In the genomic region with DNA sequence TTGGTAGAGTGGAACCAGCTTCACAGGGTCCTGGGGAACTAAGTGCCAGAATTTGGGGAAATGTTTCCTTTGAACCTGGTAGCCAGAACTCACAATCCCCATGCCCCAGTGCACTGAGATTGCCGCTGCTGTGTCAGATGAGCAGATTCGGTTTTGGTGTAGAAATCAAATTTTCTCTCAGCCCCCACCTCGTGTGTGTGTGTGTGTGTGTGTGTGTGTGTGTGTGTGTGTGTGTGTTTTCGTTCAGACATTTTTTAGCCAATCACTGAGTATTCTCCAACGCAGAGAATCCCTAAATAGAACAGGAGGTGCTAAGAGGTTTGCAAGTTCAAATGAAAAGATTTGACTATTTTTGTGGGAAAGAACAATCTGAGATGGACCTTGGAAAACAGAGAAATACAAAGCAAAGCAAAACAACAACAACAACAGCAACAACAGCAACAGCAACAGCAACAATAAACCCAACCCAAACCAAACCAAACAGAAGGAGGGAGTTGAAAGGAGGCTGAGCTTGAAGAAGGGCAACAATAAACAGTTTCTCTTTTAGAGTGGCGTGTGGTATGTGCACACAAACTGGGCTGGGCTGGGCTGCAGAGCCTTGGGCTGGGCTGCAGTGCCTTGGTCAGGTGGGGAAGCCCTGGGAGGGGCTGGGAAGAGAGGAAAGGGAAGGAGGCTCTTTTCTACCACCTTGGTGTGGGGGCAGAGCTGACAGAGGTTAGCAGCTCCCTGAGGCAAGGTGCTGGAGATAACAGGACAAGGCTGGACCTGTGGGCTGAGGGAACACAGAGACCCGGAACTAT, we compare ENCODE assay signal across 20 mouse cellular contexts. TPM values are rescaled to one million over a fixed set of nuclear protein-coding genes. Genes with fewer than 3 reads are reported as not detected.
DNase-seq lines count a peak whose midpoint lies in the region; ATAC-seq and TF ChIP-seq lines count a peak whose summit lies in the region.
"Had no signal": no experiment of that assay in that cellular context is flagged by ENCODE, and none has a peak within 500 bp of the region (broad histone marks: within the 10 kb centered on the region; RNA-seq: fewer than 3 reads in every experiment).

No protein-coding gene starts in this region.

- H3K4me2 ChIP-seq in lung, postnatal 0 days (replicated peaks; ENCODE audit: low read depth, low read length) = no peak overlapping the region
- no peak overlapping the region for H3K4me2 ChIP-seq in stomach, postnatal 0 days (replicated peaks; ENCODE audit: low read depth)
- H3K4me2 ChIP-seq: embryonic facial prominence, embryonic 13.5 days; forebrain, embryonic 12.5 days had no signal

- no peak overlapping the region for H3K27ac ChIP-seq in lung, postnatal 0 days (ENCODE audit: low read length)
- H3K27ac ChIP-seq in stomach, postnatal 0 days (replicated peaks) = no peak overlapping the region
- H3K27ac ChIP-seq: embryonic facial prominence, embryonic 13.5 days; forebrain, embryonic 12.5 days; heart, embryonic 10.5 days had no signal

- no peaks in the 10 kb centered on the region for H3K36me3 ChIP-seq in lung, postnatal 0 days (ENCODE audit: insufficient read depth, low read length)
- no peaks in the 10 kb centered on the region for H3K36me3 ChIP-seq in stomach, postnatal 0 days (ENCODE audit: control insufficient read depth, insufficient read depth, low read length)
- H3K36me3 ChIP-seq: embryonic facial prominence, embryonic 13.5 days; forebrain, embryonic 12.5 days; heart, embryonic 10.5 days had no signal

- H3K4me1 ChIP-seq in lung, postnatal 0 days (ENCODE audit: insufficient read depth, low read depth, low read length) = no peaks in the 10 kb centered on the region; the same call in none of the 2 replicates
- H3K4me1 ChIP-seq in stomach, postnatal 0 days (replicated peaks; ENCODE audit: control insufficient read depth, insufficient read depth) = 0 out of 2 replicates have a peak, but pooled peaks cover 2% of the 10 kb centered on the region

- no peak overlapping the region for H3K4me3 ChIP-seq in lung, postnatal 0 days (ENCODE audit: low read depth, low read length)
- H3K4me3 ChIP-seq in stomach, postnatal 0 days (ENCODE audit: low read depth, low read length) = no peak overlapping the region
- H3K4me3 ChIP-seq: embryonic facial prominence, embryonic 13.5 days; forebrain, embryonic 12.5 days; heart, embryonic 10.5 days had no signal

- DNase-seq in lung, postnatal 0 days (ENCODE audit: low spot score) = peak; percentile 50
- no peak for DNase-seq in lung, postnatal 25 days (ENCODE audit: low spot score)
- peak; percentile 34 for DNase-seq in urinary bladder, postnatal 14 days (ENCODE audit: low spot score)
- DNase-seq in urinary bladder, postnatal 4 days (ENCODE audit: low spot score in 2 of 2) = no peak
- peak; percentile 70 for DNase-seq in stomach, postnatal 0 days (ENCODE audit: low spot score)
- DNase-seq in kidney, postnatal 36 days = no peak
- DNase-seq: adrenal gland, postnatal 10 days; cerebellum, adult 11 months; cerebellum, adult 9-10 months; cerebellum, postnatal 36 days; gastrocnemius, postnatal 10 days; heart, adult 18-20 months; heart, postnatal 10 days; heart, postnatal 4 days had no signal

- no peak for TF ChIP-seq CTCF in lung, postnatal 0 days (IDR thresholded peaks at IDR 0.05)
- no peak for TF ChIP-seq CTCF in stomach, postnatal 0 days (IDR thresholded peaks at IDR 0.05; ENCODE audit: low read depth)

- no peak overlapping the region for H3K9ac ChIP-seq in lung, postnatal 0 days (replicated peaks; ENCODE audit: low read depth)
- no peak overlapping the region for H3K9ac ChIP-seq in stomach, postnatal 0 days (ENCODE audit: low read length)
- H3K9ac ChIP-seq: embryonic facial prominence, embryonic 13.5 days; forebrain, embryonic 12.5 days had no signal

- peak; percentile 31 for ATAC-seq in lung, postnatal 0 days
- 0 out of 2 replicates have a peak, but pooled peaks have one; percentile 11 for ATAC-seq in megakaryocyte progenitor cell, adult 5-6 weeks (replicated peaks; ENCODE audit: poor library complexity)
- ATAC-seq in stomach, postnatal 0 days (ENCODE audit: low FRiP score, low TSS enrichment) = peak; percentile 76
- ATAC-seq in monocyte, adult 5-6 weeks (replicated peaks; ENCODE audit: insufficient number of reproducible peaks, low FRiP score, low TSS enrichment, poor library complexity, severe bottlenecking) = no peak
- ATAC-seq: forebrain, embryonic 16.5 days had no signal

- 48% methylated on average over 7 of the region's 7 CpGs for WGBS in lung, postnatal 0 days
- WGBS in stomach, postnatal 0 days = 50% methylated on average over 7 of the region's 7 CpGs

- H3K27me3 ChIP-seq in lung, postnatal 0 days (replicated peaks; ENCODE audit: insufficient read depth, low read length) = no peaks in the 10 kb centered on the region
- H3K27me3 ChIP-seq in stomach, postnatal 0 days (ENCODE audit: control insufficient read depth, insufficient read depth, low read length) = no peaks in the 10 kb centered on the region

- TF ChIP-seq EP300 in lung, postnatal 0 days (IDR thresholded peaks at IDR 0.05) = no peak
- TF ChIP-seq EP300 in stomach, postnatal 0 days (optimal IDR thresholded peaks at IDR 0.05) = no peak

- H3K9me3 ChIP-seq in lung, postnatal 0 days (ENCODE audit: low read length) = no peaks in the 10 kb centered on the region
- H3K9me3 ChIP-seq in stomach, postnatal 0 days (ENCODE audit: control insufficient read depth, low read length) = no peaks in the 10 kb centered on the region
- H3K9me3 ChIP-seq: embryonic facial prominence, embryonic 13.5 days; forebrain, embryonic 12.5 days; heart, embryonic 10.5 days had no signal

RNA-seq across cellular contexts. Expression of a gene that starts 52.9 kb away (rescaled TPM):
- polyA plus RNA-seq in lung, postnatal 0 days (2015; fragmentation: Nextera tagmentation; extraction: Ambion mirVana) = 14.9 and 27.1 TPM in 2 replicates
- 3.4 and 3.5 TPM in 2 replicates for total RNA-seq in megakaryocyte progenitor cell, adult 5-6 weeks (2015)
- total RNA-seq in megakaryocyte progenitor cell, adult 5-6 weeks (2017) = 2.9 and 4.1 TPM in 2 replicates
- 24.8 and 28.7 TPM in 2 replicates for polyA plus RNA-seq in stomach, postnatal 0 days (2015; fragmentation: Nextera tagmentation; extraction: Ambion mirVana)
- 293 to 388 TPM (median 305 TPM) in 3 replicates for total RNA-seq in monocyte, adult 5-6 weeks (2017)

Comparison
In these comparisons a context has a peak if more than half of its experiments do, and no peak if none do; other contexts are left out.
1. DNase-seq: peak in lung, postnatal 0 days (single experiment), urinary bladder, postnatal 14 days (single experiment) and stomach, postnatal 0 days (single experiment); none in lung, postnatal 25 days (single experiment), urinary bladder, postnatal 4 days (0 of 2) and kidney, postnatal 36 days (0 of 2).
2. RNA of a gene that starts 52.9 kb away (total RNA-seq): 293 to 388 TPM in monocyte, adult 5-6 weeks; 2.9 to 4.1 TPM in megakaryocyte progenitor cell, adult 5-6 weeks; every median in the first group is over 10 times any median in the second.